Mouse (Mus musculus): ENCODE results near the gene Cmtm4. TPM values are rescaled to one million over a fixed set of nuclear protein-coding genes. Genes with fewer than 3 reads are reported as not detected.

Cmtm4 gene
- polyA plus RNA-seq, 1 experiment = 32.4 TPM

GRCm38 (mm10) chr8:104386693-104387092 lies 8.9 kb downstream of the Cmtm4 start:
- Histone ChIP-seq H3K27ac (ENCODE audit: insufficient read depth, low read depth, low read length) (no peak overlapping the region), H3K4me3 (ENCODE audit: insufficient read depth, low read depth, low read length) (no peak overlapping the region), H3K4me1 (ENCODE audit: control insufficient read depth, insufficient read depth, low read length) (peaks cover 44% of the 10 kb centered on the region), H3K36me3 (ENCODE audit: control insufficient read depth, insufficient read depth, low read length) (no peaks in the 10 kb centered on the region), H3K27me3 (replicated peaks; ENCODE audit: control insufficient read depth, insufficient read depth, low read length) (no peaks in the 10 kb centered on the region)
- 53% methylated on average over 4 of the region's 4 CpGs for WGBS
- no peak for TF ChIP-seq POLR2A (IDR thresholded peaks at IDR 0.05; ENCODE audit: low read depth, low read length)
- TF ChIP-seq CTCF (conservative IDR thresholded peaks at IDR 0.05; ENCODE audit: insufficient read depth, insufficient read length, low read depth, low read length) = no peak
- no peak for DNase-seq

- Histone ChIP-seq H3K4me1 (ENCODE audit: control insufficient read depth, insufficient read depth, low read length) (peaks cover 39% of the 10 kb centered on the region), H3K4me3 (ENCODE audit: insufficient read depth, low read depth, low read length) (no peak overlapping the region), H3K36me3 (ENCODE audit: control insufficient read depth, insufficient read depth, low read length) (no peaks in the 10 kb centered on the region), H3K27ac (ENCODE audit: insufficient read depth, low read depth, low read length) (peak overlapping the region; percentile 81), H3K27me3 (replicated peaks; ENCODE audit: control insufficient read depth, insufficient read depth, low read length) (no peaks in the 10 kb centered on the region)
- peak; percentile 93 for DNase-seq
- peak; percentile 17 for TF ChIP-seq POLR2A (IDR thresholded peaks at IDR 0.05; ENCODE audit: low read depth, low read length)
- TF ChIP-seq CTCF (conservative IDR thresholded peaks at IDR 0.05; ENCODE audit: insufficient read depth, insufficient read length, low read depth, low read length) = no peak
- WGBS = 42% methylated on average over 3 of the region's 3 CpGs
These were observed 11.6 kb downstream of the Cmtm4 start for GRCm38 (mm10) chr8:104383977-104384376.

GRCm38 (mm10) chr8:104383296-104383695 lies 12.3 kb downstream of the Cmtm4 start:
- DNase-seq = peak; percentile 33
- TF ChIP-seq CTCF (conservative IDR thresholded peaks at IDR 0.05; ENCODE audit: insufficient read depth, insufficient read length, low read depth, low read length) = no peak
- no peak for TF ChIP-seq POLR2A (IDR thresholded peaks at IDR 0.05; ENCODE audit: low read depth, low read length)
- peak overlapping the region; percentile 73 for H3K27ac ChIP-seq (ENCODE audit: insufficient read depth, low read depth, low read length)
- H3K4me3 ChIP-seq (ENCODE audit: insufficient read depth, low read depth, low read length) = no peak overlapping the region
- no peaks in the 10 kb centered on the region for H3K27me3 ChIP-seq (replicated peaks; ENCODE audit: control insufficient read depth, insufficient read depth, low read length)
- 40% methylated on average over 2 of the region's 2 CpGs for WGBS
- peaks cover 39% of the 10 kb centered on the region for H3K4me1 ChIP-seq (ENCODE audit: control insufficient read depth, insufficient read depth, low read length)
- no peaks in the 10 kb centered on the region for H3K36me3 ChIP-seq (ENCODE audit: control insufficient read depth, insufficient read depth, low read length)

GRCm38 (mm10) chr8:104380961-104381411 lies 14.6 kb downstream of the Cmtm4 start:
- TF ChIP-seq POLR2A (IDR thresholded peaks at IDR 0.05; ENCODE audit: low read depth, low read length) = no peak
- no peak for TF ChIP-seq CTCF (conservative IDR thresholded peaks at IDR 0.05; ENCODE audit: insufficient read depth, insufficient read length, low read depth, low read length)

GRCm38 (mm10) chr8:104380269-104380668 lies 15.3 kb downstream of the Cmtm4 start:
- Histone ChIP-seq H3K36me3 (ENCODE audit: control insufficient read depth, insufficient read depth, low read length) (no peaks in the 10 kb centered on the region), H3K27ac (ENCODE audit: insufficient read depth, low read depth, low read length) (no peak overlapping the region), H3K27me3 (replicated peaks; ENCODE audit: control insufficient read depth, insufficient read depth, low read length) (no peaks in the 10 kb centered on the region), H3K4me3 (ENCODE audit: insufficient read depth, low read depth, low read length) (no peak overlapping the region), H3K4me1 (ENCODE audit: control insufficient read depth, insufficient read depth, low read length) (peaks cover 32% of the 10 kb centered on the region)
- WGBS = 84% methylated on average over 7 of the region's 7 CpGs
- TF ChIP-seq CTCF (conservative IDR thresholded peaks at IDR 0.05; ENCODE audit: insufficient read depth, insufficient read length, low read depth, low read length) (no peak), POLR2A (IDR thresholded peaks at IDR 0.05; ENCODE audit: low read depth, low read length) (no peak)
- DNase-seq = no peak

More at GRCm38 (mm10) chr8:104380961-104381411, 14.6 kb downstream of the Cmtm4 start:
- H3K27me3 ChIP-seq (replicated peaks; ENCODE audit: control insufficient read depth, insufficient read depth, low read length) = no peaks in the 10 kb centered on the region
- peaks cover 28% of the 10 kb centered on the region for H3K4me1 ChIP-seq (ENCODE audit: control insufficient read depth, insufficient read depth, low read length)
- DNase-seq = no peak
- 81% methylated on average over 5 of the region's 5 CpGs for whole genome bisulfite sequencing
- no peak overlapping the region for H3K27ac ChIP-seq (ENCODE audit: insufficient read depth, low read depth, low read length)
- no peak overlapping the region for H3K4me3 ChIP-seq (ENCODE audit: insufficient read depth, low read depth, low read length)
- H3K36me3 ChIP-seq (ENCODE audit: control insufficient read depth, insufficient read depth, low read length) = no peaks in the 10 kb centered on the region

GRCm38 (mm10) chr8:104379301-104379836 lies 16.2 kb downstream of the Cmtm4 start:
- no peak for DNase-seq
- no peak overlapping the region for H3K4me3 ChIP-seq (ENCODE audit: insufficient read depth, low read depth, low read length)
- TF ChIP-seq CTCF (conservative IDR thresholded peaks at IDR 0.05; ENCODE audit: insufficient read depth, insufficient read length, low read depth, low read length) (no peak), POLR2A (IDR thresholded peaks at IDR 0.05; ENCODE audit: low read depth, low read length) (no peak)
- H3K36me3 ChIP-seq (ENCODE audit: control insufficient read depth, insufficient read depth, low read length) = no peaks in the 10 kb centered on the region
- H3K27ac ChIP-seq (ENCODE audit: insufficient read depth, low read depth, low read length) = no peak overlapping the region
- WGBS = 79% methylated on average over 10 of the region's 10 CpGs
- no peaks in the 10 kb centered on the region for H3K27me3 ChIP-seq (replicated peaks; ENCODE audit: control insufficient read depth, insufficient read depth, low read length)
- H3K4me1 ChIP-seq (ENCODE audit: control insufficient read depth, insufficient read depth, low read length) = peaks cover 37% of the 10 kb centered on the region

GRCm38 (mm10) chr8:104376669-104377068 lies 18.9 kb downstream of the Cmtm4 start:
- DNase-seq = no peak
- TF ChIP-seq CTCF (conservative IDR thresholded peaks at IDR 0.05; ENCODE audit: insufficient read depth, insufficient read length, low read depth, low read length) = no peak
- TF ChIP-seq POLR2A (IDR thresholded peaks at IDR 0.05; ENCODE audit: low read depth, low read length) = no peak
- H3K27ac ChIP-seq (ENCODE audit: insufficient read depth, low read depth, low read length) = no peak overlapping the region
- H3K4me3 ChIP-seq (ENCODE audit: insufficient read depth, low read depth, low read length) = no peak overlapping the region
- no peaks in the 10 kb centered on the region for H3K27me3 ChIP-seq (replicated peaks; ENCODE audit: control insufficient read depth, insufficient read depth, low read length)
- H3K36me3 ChIP-seq (ENCODE audit: control insufficient read depth, insufficient read depth, low read length) = no peaks in the 10 kb centered on the region
- H3K4me1 ChIP-seq (ENCODE audit: control insufficient read depth, insufficient read depth, low read length) = peaks cover 25% of the 10 kb centered on the region
- WGBS = 69% methylated on average over 11 of the region's 11 CpGs
